Mouse (Mus musculus) spleen, adult 12 weeks (tissue): Measurements from ENCODE around the gene Gfpt1.
"Not testable (repeated sequence)": the region's sequence is repeated elsewhere in the genome, so short reads cannot be mapped to it uniquely, and the experiment has no call there.

ENCODE experiments used
- DNase-seq: peaks from one replicate; pipeline ENCODE4 v3.0.0; 2022; ENCODE audit warnings: low spot score

Gfpt1 gene

GRCm38 (mm10) chr6:87042004-87042336 is 676 bp upstream of the Gfpt1 start:
- DNase-seq = no peak

GRCm38 (mm10) chr6:87043131-87043516 is 478 bp downstream of the Gfpt1 start:
- no peak for DNase-seq

GRCm38 (mm10) chr6:87044895-87045294 is 2.2 kb downstream of the Gfpt1 start:
- no peak for DNase-seq

GRCm38 (mm10) chr6:87045507-87045906 is 2.9 kb downstream of the Gfpt1 start:
- DNase-seq = no peak

GRCm38 (mm10) chr6:87048712-87049111 is 6.1 kb downstream of the Gfpt1 start:
- not testable (repeated sequence) for DNase-seq

- no peak for DNase-seq
Observed at GRCm38 (mm10) chr6:87051886-87052425, 9.3 kb downstream of the Gfpt1 start.

GRCm38 (mm10) chr6:87054193-87054592 is 11.5 kb downstream of the Gfpt1 start:
- DNase-seq = no peak

GRCm38 (mm10) chr6:87059754-87060153 is 17.1 kb downstream of the Gfpt1 start:
- DNase-seq = no peak

GRCm38 (mm10) chr6:87063586-87063985 is 20.9 kb downstream of the Gfpt1 start:
- DNase-seq = no peak

GRCm38 (mm10) chr6:87068209-87068608 is 25.6 kb downstream of the Gfpt1 start:
- no peak for DNase-seq

- no peak for DNase-seq
Observed at GRCm38 (mm10) chr6:87069195-87069900, 26.7 kb downstream of the Gfpt1 start.

- no peak for DNase-seq
Observed at GRCm38 (mm10) chr6:87070641-87071040, 28.0 kb downstream of the Gfpt1 start.

- DNase-seq = no peak
Observed at GRCm38 (mm10) chr6:87072759-87073158, 30.1 kb downstream of the Gfpt1 start.

GRCm38 (mm10) chr6:87075092-87075685 is 32.5 kb downstream of the Gfpt1 start:
- DNase-seq = no peak

GRCm38 (mm10) chr6:87079457-87079856 is 36.8 kb downstream of the Gfpt1 start:
- DNase-seq = no peak

GRCm38 (mm10) chr6:87085026-87085425 is 42.4 kb downstream of the Gfpt1 start:
- DNase-seq = no peak

- DNase-seq = no peak
Observed at GRCm38 (mm10) chr6:87088356-87088755, 45.7 kb downstream of the Gfpt1 start.

- no peak for DNase-seq
Observed at GRCm38 (mm10) chr6:87090877-87091276, 48.2 kb downstream of the Gfpt1 start.

GRCm38 (mm10) chr6:87092476-87092875 is 49.8 kb downstream of the Gfpt1 start:
- no peak for DNase-seq

- not testable (repeated sequence) for DNase-seq
Observed at GRCm38 (mm10) chr6:87093631-87094030, 51.0 kb downstream of the Gfpt1 start.

GRCm38 (mm10) chr6:87099261-87099660 is 56.6 kb downstream of the Gfpt1 start:
- no peak for DNase-seq

- DNase-seq = no peak
Observed at GRCm38 (mm10) chr6:87099671-87100296, 57.1 kb downstream of the Gfpt1 start.

GRCm38 (mm10) chr6:87100297-87101020 is 57.8 kb downstream of the Gfpt1 start:
- DNase-seq = no peak
